Mouse (Mus musculus): Measurements from ENCODE around the gene P2ry12.

GRCm38 (mm10) chr3:59305518-59305917, 42.8 kb upstream of the P2ry12 start:
- TF ChIP-seq CTCF (IDR thresholded peaks at IDR 0.05; ENCODE audit: control insufficient read depth, insufficient read depth, insufficient replicate concordance, low read depth, low read length) (no peak), POLR2A (IDR thresholded peaks at IDR 0.05; ENCODE audit: control insufficient read depth, low read depth, low read length) (no peak)
